Mouse (Mus musculus) liver, embryonic 14.5 days (tissue): ENCODE results near the gene D930020B18Rik. TPM values are rescaled to one million over a fixed set of nuclear protein-coding genes. Genes with fewer than 3 reads are reported as not detected.
A peak's percentile ranks its signal among the peaks of the same experiment; 100 is the strongest.

Source experiments
- ATAC-seq: fragments of 200-750 bp; cut with Nextera tagmentation; 2 replicates; pipeline ENCODE4 v1.8.0; 2017; ENCODE audit warnings: moderate number of reproducible peaks, mild to moderate bottlenecking, moderate library complexity; ENCODE audit not compliant: insufficient read depth
- DNase-seq, 3 experiments: peaks; one replicate each; pipeline ENCODE4 v3.0.0-alpha.2; 2012 to 2013; ENCODE audit warnings: low read depth in 3 of 3, low spot score in 3 of 3
- H3K27ac ChIP-seq: fragments of 300-500 bp; sonication (generic); 2 replicates; pipeline ENCODE4 v1.5.1; 2014; ENCODE audit warnings: moderate library complexity, mild to moderate bottlenecking, control low read depth, inconsistent platforms
- H3K27me3 ChIP-seq: fragments of 300-500 bp; sonication (generic); 2 replicates; pipeline ENCODE4 v1.6.1; 2014; ENCODE audit warnings: mild to moderate bottlenecking, low read length, moderate library complexity; ENCODE audit not compliant: control insufficient read depth, insufficient read depth
- H3K36me3 ChIP-seq: fragments of 300-500 bp; sonication (generic); replicated peaks from 2 replicates; pipeline ENCODE4 v1.6.1; 2014; ENCODE audit warnings: low read depth; ENCODE audit not compliant: control insufficient read depth, insufficient read depth
- H3K4me1 ChIP-seq, 2 experiments: fragments of 200-500 bp in 1 of 2; fragments of 300-500 bp in 1 of 2; sonication (generic) in 1 of 2; replicated peaks; 2 replicates each; pipeline ENCODE4 v1.6.1; 2012 to 2014; ENCODE audit warnings: antibody characterized with exemption in 1 of 2, inconsistent platforms in 1 of 2, low read length in 1 of 2; ENCODE audit not compliant: control insufficient read depth in 2 of 2, insufficient read depth in 2 of 2
- H3K4me2 ChIP-seq: fragments of 300-500 bp; sonication (generic); 2 replicates; pipeline ENCODE4 v1.6.1; 2014; ENCODE audit warnings: low read depth, mild to moderate bottlenecking, control low read depth, moderate library complexity
- H3K4me3 ChIP-seq, 2 experiments: fragments of 200-500 bp in 1 of 2; fragments of 300-500 bp in 1 of 2; sonication (generic) in 1 of 2; 2 replicates each; pipeline ENCODE4 v1.5.1; 2012 to 2014; ENCODE audit warnings: low read depth in 2 of 2, low read length in 2 of 2, mild to moderate bottlenecking in 2 of 2, control low read depth in 1 of 2, inconsistent platforms in 1 of 2, moderate library complexity in 1 of 2; ENCODE audit not compliant: insufficient read depth in 1 of 2
- H3K9ac ChIP-seq: fragments of 300-500 bp; sonication (generic); replicated peaks from 2 replicates; pipeline ENCODE4 v1.6.1; 2014; ENCODE audit warnings: mild to moderate bottlenecking, control low read depth, moderate library complexity
- H3K9me3 ChIP-seq: fragments of 300-500 bp; sonication (generic); 2 replicates; pipeline ENCODE4 v1.6.1; 2016; ENCODE audit warnings: low read length, mixed read lengths; ENCODE audit not compliant: control insufficient read depth
- CTCF ChIP-seq: IDR thresholded peaks from 2 replicates; pipeline ENCODE4 v1.5.1; 2016; ENCODE audit warnings: antibody characterized with exemption, low read depth, control low read depth
- EP300 ChIP-seq: IDR thresholded peaks from 2 replicates; pipeline ENCODE4 v1.6.1; 2016; ENCODE audit warnings: antibody characterized with exemption, low read depth
- WGBS: fragments of 180-500 bp; shearing (Covaris S2); extraction: QIAGEN DNeasy Blood & Tissue Kit; methylation state at CpG from one replicate; pipeline ENCODE4 v1.1.7; 2014; ENCODE audit not compliant: insufficient replicate concordance; 5-methylcytosine and 5-hydroxymethylcytosine counted together
- polyA plus RNA-seq, 2 experiments: library from polyadenylated mRNA; depleted of rRNA in 1 of 2; stranded (reverse) in 1 of 2; unstranded in 1 of 2; fragments of >200 nt; fragmentation: Nextera tagmentation in 1 of 2; extraction: Ambion mirVana in 1 of 2; gene quantifications; 2 replicates each; pipeline versions ENCODE4 v1.2.1 to v1.2.3; 2012 to 2014

Gene D930020B18Rik
- polyA plus RNA-seq, 2 experiments, result 0.04 TPM; not detected in 1

GRCm38 (mm10) chr10:121701296-121702248, 60.2 kb downstream of the D930020B18Rik start:
- no peaks in the 10 kb centered on the region for H3K9me3 ChIP-seq
- H3K27me3 ChIP-seq, result no peaks in the 10 kb centered on the region
- H3K4me3 ChIP-seq, result no peak overlapping the region
- TF ChIP-seq CTCF, result peak; percentile 42
- TF ChIP-seq EP300, result no peak
- H3K27ac ChIP-seq, result no peak overlapping the region
- 38% methylated on average over 11 of the region's 11 CpGs for WGBS
- no peak for ATAC-seq
- H3K4me1 ChIP-seq, result no peaks in the 10 kb centered on the region
- no peak overlapping the region for H3K4me2 ChIP-seq
- DNase-seq, result no peak
- H3K9ac ChIP-seq, result no peak overlapping the region
- H3K36me3 ChIP-seq, result no peaks in the 10 kb centered on the region

GRCm38 (mm10) chr10:121703619-121704018, 62.2 kb downstream of the D930020B18Rik start:
- Histone ChIP-seq H3K27ac (no peak overlapping the region), H3K27me3 (no peaks in the 10 kb centered on the region), H3K4me3 (no peak overlapping the region), H3K4me1 (no peaks in the 10 kb centered on the region), H3K9me3 (no peaks in the 10 kb centered on the region), H3K36me3 (no peaks in the 10 kb centered on the region), H3K4me2 (no peak overlapping the region), H3K9ac (no peak overlapping the region)
- no peak for DNase-seq
- ATAC-seq, result no peak
- no peak for TF ChIP-seq CTCF
- no peak for TF ChIP-seq EP300
- 61% methylated on average over 6 of the region's 6 CpGs for WGBS

GRCm38 (mm10) chr10:121704871-121705270, 63.5 kb downstream of the D930020B18Rik start:
- Histone ChIP-seq H3K27me3 (no peaks in the 10 kb centered on the region), H3K9ac (no peak overlapping the region), H3K36me3 (no peaks in the 10 kb centered on the region), H3K27ac (no peak overlapping the region), H3K4me3 (no peak overlapping the region), H3K9me3 (no peaks in the 10 kb centered on the region), H3K4me2 (no peak overlapping the region), H3K4me1 (no peaks in the 10 kb centered on the region)
- WGBS, result 54% methylated on average over 6 of the region's 6 CpGs
- TF ChIP-seq EP300 (no peak), CTCF (no peak)
- DNase-seq (no peak), ATAC-seq (no peak)

GRCm38 (mm10) chr10:121705399-121706163, 64.2 kb downstream of the D930020B18Rik start:
- no peak overlapping the region for H3K4me3 ChIP-seq
- WGBS, result 67% methylated on average over 15 of the region's 15 CpGs
- H3K27me3 ChIP-seq, result no peaks in the 10 kb centered on the region
- DNase-seq (no peak), ATAC-seq (no peak)
- H3K27ac ChIP-seq, result no peak overlapping the region
- no peaks in the 10 kb centered on the region for H3K9me3 ChIP-seq
- TF ChIP-seq CTCF (no peak), EP300 (no peak)
- no peaks in the 10 kb centered on the region for H3K36me3 ChIP-seq
- H3K4me1 ChIP-seq, result no peaks in the 10 kb centered on the region
- no peak overlapping the region for H3K4me2 ChIP-seq
- H3K9ac ChIP-seq, result no peak overlapping the region

- Histone ChIP-seq H3K27me3 (no peaks in the 10 kb centered on the region), H3K4me1 (no peaks in the 10 kb centered on the region), H3K9me3 (no peaks in the 10 kb centered on the region), H3K4me2 (no peak overlapping the region), H3K4me3 (no peak overlapping the region), H3K9ac (no peak overlapping the region), H3K36me3 (no peaks in the 10 kb centered on the region), H3K27ac (no peak overlapping the region)
- ATAC-seq (no peak), DNase-seq (no peak)
- no peak for TF ChIP-seq CTCF
- TF ChIP-seq EP300, result no peak
Measured at GRCm38 (mm10) chr10:121716862-121717261, 75.5 kb downstream of the D930020B18Rik start.
